Mouse (Mus musculus) bone marrow, adult 2 months (tissue): ENCODE measurements around the gene Fgfr2.

Experiments
- CTCF ChIP-seq: fragments of 200-500 bp; IDR thresholded peaks from 2 replicates; pipeline ENCODE4 v1.5.1; 2011; ENCODE audit warnings: low read length, control low read depth; ENCODE audit not compliant: control insufficient read depth, insufficient read depth
- POLR2A ChIP-seq: fragments of 200-500 bp; IDR thresholded peaks from 2 replicates; pipeline ENCODE4 v1.6.1; 2011; ENCODE audit warnings: low read depth, mild to moderate bottlenecking, control low read depth, low read length, borderline replicate concordance; ENCODE audit not compliant: control insufficient read depth

DNA sequence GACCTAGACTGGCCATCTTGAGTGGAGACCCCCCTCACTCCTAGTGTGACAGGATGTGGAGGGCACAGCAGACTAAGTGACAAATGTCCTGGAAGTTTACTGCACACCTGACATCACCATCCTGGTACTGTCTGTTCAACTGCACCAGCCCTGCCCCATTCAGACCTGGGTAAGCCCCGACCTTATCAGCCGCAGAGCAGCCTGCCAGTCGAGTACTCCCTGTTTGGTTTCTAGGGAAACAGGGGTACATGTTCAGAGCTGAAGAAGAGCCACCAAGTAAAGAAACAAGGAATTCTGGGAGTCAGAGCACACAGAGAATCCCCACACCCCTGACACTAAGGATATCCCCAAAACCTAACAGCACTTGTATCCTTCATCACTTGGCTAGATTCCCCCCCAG lies 861.3 kb downstream of the Fgfr2 start:
- TF ChIP-seq POLR2A, result no peak
- TF ChIP-seq CTCF, result no peak
